Mouse (Mus musculus) hindbrain, postnatal 0 days (tissue): Measurements from ENCODE around the gene Ppm1f. TPM values are rescaled to one million over a fixed set of nuclear protein-coding genes. Genes with fewer than 3 reads are reported as not detected.
"Not testable (repeated sequence)": the region's sequence is repeated elsewhere in the genome, so short reads cannot be mapped to it uniquely, and the experiment has no call there.

Experiments used
- ATAC-seq: fragments of 200-750 bp; cut with Nextera tagmentation; 2 replicates; pipeline ENCODE4 v1.8.0; 2017; ENCODE audit warnings: mild to moderate bottlenecking, moderate TSS enrichment, moderate library complexity
- DNase-seq: peaks from one replicate; pipeline ENCODE4 v3.0.0-alpha.2; 2015; ENCODE audit warnings: low spot score
- H3K27ac ChIP-seq: fragments of 300-500 bp; sonication (generic); 2 replicates; pipeline ENCODE4 v1.5.1; 2014; ENCODE audit warnings: mild to moderate bottlenecking
- H3K27me3 ChIP-seq: fragments of 300-500 bp; sonication (generic); 2 replicates; pipeline ENCODE4 v1.6.1; 2014; ENCODE audit warnings: low read length, mixed read lengths; ENCODE audit not compliant: insufficient read depth
- H3K36me3 ChIP-seq: fragments of 300-500 bp; sonication (generic); 2 replicates; pipeline ENCODE4 v1.6.1; 2014; ENCODE audit warnings: low read length, mixed read lengths; ENCODE audit not compliant: insufficient read depth
- H3K4me1 ChIP-seq: fragments of 300-500 bp; sonication (generic); 2 replicates; pipeline ENCODE4 v1.6.1; 2014; ENCODE audit warnings: antibody characterized with exemption, low read length, mixed read lengths; ENCODE audit not compliant: insufficient read depth
- H3K4me2 ChIP-seq: fragments of 300-500 bp; sonication (generic); 2 replicates; pipeline ENCODE4 v1.6.1; 2014; ENCODE audit warnings: low read depth, mild to moderate bottlenecking, low read length, moderate library complexity, mixed read lengths
- H3K4me3 ChIP-seq: fragments of 300-500 bp; sonication (generic); 2 replicates; pipeline ENCODE4 v1.5.1; 2014; ENCODE audit warnings: low read length
- H3K9ac ChIP-seq: fragments of 300-500 bp; sonication (generic); replicated peaks from 2 replicates; pipeline ENCODE4 v1.6.1; 2014; ENCODE audit warnings: mild to moderate bottlenecking, low read length, moderate library complexity, mixed read lengths
- H3K9me3 ChIP-seq: fragments of 300-500 bp; sonication (generic); 2 replicates; pipeline ENCODE4 v1.6.1; 2016; ENCODE audit warnings: low read length, mixed read lengths
- CTCF ChIP-seq: IDR thresholded peaks from 2 replicates; pipeline ENCODE4 v1.5.1; 2016; ENCODE audit warnings: antibody characterized with exemption, control low read depth, low read depth
- WGBS: fragments of 180-500 bp; shearing (Covaris S2); extraction: QIAGEN DNeasy Blood & Tissue Kit; methylation state at CpG from one replicate; pipeline ENCODE4 v1.1.7; 2014; 5-methylcytosine and 5-hydroxymethylcytosine counted together
- polyA plus RNA-seq: library from polyadenylated mRNA; unstranded; fragments of >200 nt; fragmentation: Nextera tagmentation; extraction: Ambion mirVana; gene quantifications from 2 replicates; pipeline ENCODE4 v1.2.1, GENCODE M21; 2015
- total RNA-seq: library from RNA; depleted of rRNA; stranded (reverse); fragments of >200 nt; gene quantifications from 2 replicates; pipeline ENCODE4 v1.2.3, GENCODE M21; 2014

Gene Ppm1f
- total and polyA plus RNA-seq, 2 experiments from 2014 or later = 12.6 to 37.9 TPM

- Histone ChIP-seq H3K36me3 (peaks cover 48% of the 10 kb centered on the region), H3K9ac (no peak overlapping the region), H3K4me3 (no peak overlapping the region), H3K27me3 (no peaks in the 10 kb centered on the region), H3K27ac (peak overlapping the region; percentile 65), H3K4me2 (no peak overlapping the region), H3K4me1 (no peaks in the 10 kb centered on the region), H3K9me3 (no peaks in the 10 kb centered on the region)
- ATAC-seq (peak; percentile 93), DNase-seq (peak; percentile 91)
- TF ChIP-seq CTCF = peak; percentile 96
- WGBS = 23% methylated on average over 13 of the region's 13 CpGs
These were observed 15.7 kb downstream of the Ppm1f start for GRCm38 (mm10) chr16:16911641-16912597.

- WGBS = 68% methylated on average over 1 of the region's 1 CpGs
- no peak for TF ChIP-seq CTCF
These were observed 17.2 kb downstream of the Ppm1f start for GRCm38 (mm10) chr16:16913440-16913839.

GRCm38 (mm10) chr16:16918441-16919117 lies 22.3 kb downstream of the Ppm1f start:
- DNase-seq = no peak

More at GRCm38 (mm10) chr16:16913440-16913839, 17.2 kb downstream of the Ppm1f start:
- Histone ChIP-seq H3K4me1 (no peaks in the 10 kb centered on the region), H3K9ac (no peak overlapping the region), H3K4me3 (no peak overlapping the region), H3K27ac (no peak overlapping the region), H3K36me3 (peaks cover 59% of the 10 kb centered on the region), H3K27me3 (no peaks in the 10 kb centered on the region), H3K4me2 (no peak overlapping the region), H3K9me3 (no peaks in the 10 kb centered on the region)
- no peak for ATAC-seq
- DNase-seq = no peak

GRCm38 (mm10) chr16:16921021-16921435 lies 24.8 kb downstream of the Ppm1f start:
- Histone ChIP-seq H3K36me3 (peaks cover 35% of the 10 kb centered on the region), H3K27ac (no peak overlapping the region), H3K9ac (no peak overlapping the region), H3K9me3 (no peaks in the 10 kb centered on the region), H3K4me2 (no peak overlapping the region), H3K4me1 (no peaks in the 10 kb centered on the region), H3K27me3 (no peaks in the 10 kb centered on the region), H3K4me3 (no peak overlapping the region)
- peak; percentile 54; the same call in 1 of the 2 replicates for ATAC-seq
- 64% methylated on average over 3 of the region's 3 CpGs for WGBS
- peak; percentile 58 for DNase-seq
- TF ChIP-seq CTCF = peak; percentile 68

More at GRCm38 (mm10) chr16:16918441-16919117, 22.3 kb downstream of the Ppm1f start:
- no peak for ATAC-seq
- no peak overlapping the region for H3K27ac ChIP-seq
- H3K4me1 ChIP-seq = no peaks in the 10 kb centered on the region
- H3K4me3 ChIP-seq = no peak overlapping the region
- no peak overlapping the region for H3K4me2 ChIP-seq
- H3K9ac ChIP-seq = no peak overlapping the region
- H3K27me3 ChIP-seq = no peaks in the 10 kb centered on the region
- H3K36me3 ChIP-seq = peaks cover 51% of the 10 kb centered on the region
- WGBS = 90% methylated on average over 7 of the region's 7 CpGs
- no peaks in the 10 kb centered on the region for H3K9me3 ChIP-seq
- no peak for TF ChIP-seq CTCF

- H3K36me3 ChIP-seq = peaks cover 19% of the 10 kb centered on the region
- WGBS = 95% methylated on average over 3 of the region's 3 CpGs
- H3K4me1 ChIP-seq = 0 out of 2 replicates have a peak, but pooled peaks cover 3% of the 10 kb centered on the region
- no peak for DNase-seq
- no peak overlapping the region for H3K9ac ChIP-seq
- no peaks in the 10 kb centered on the region for H3K9me3 ChIP-seq
- no peak overlapping the region for H3K27ac ChIP-seq
- no peak overlapping the region for H3K4me2 ChIP-seq
- TF ChIP-seq CTCF = no peak
- ATAC-seq = no peak
- no peak overlapping the region for H3K4me3 ChIP-seq
- H3K27me3 ChIP-seq = no peaks in the 10 kb centered on the region
These were observed 28.2 kb downstream of the Ppm1f start for GRCm38 (mm10) chr16:16924481-16924880.

- 39% methylated on average over 5 of the region's 5 CpGs for WGBS
- peaks cover 19% of the 10 kb centered on the region for H3K36me3 ChIP-seq
- no peak for TF ChIP-seq CTCF
- H3K9me3 ChIP-seq = no peaks in the 10 kb centered on the region
- H3K27ac ChIP-seq = no peak overlapping the region
- H3K4me1 ChIP-seq = 0 out of 2 replicates have a peak, but pooled peaks cover 3% of the 10 kb centered on the region
- H3K4me3 ChIP-seq = no peak overlapping the region
- no peak overlapping the region for H3K4me2 ChIP-seq
- H3K27me3 ChIP-seq = no peaks in the 10 kb centered on the region
- ATAC-seq = no peak
- no peak overlapping the region for H3K9ac ChIP-seq
- no peak for DNase-seq
These were observed 30.3 kb downstream of the Ppm1f start for GRCm38 (mm10) chr16:16926536-16926935.

- ATAC-seq (peak; percentile 10; the same call in 1 of the 2 replicates), DNase-seq (peak; percentile 59)
- not testable (repeated sequence) for H3K4me2 ChIP-seq, H3K9me3 ChIP-seq, H3K27me3 ChIP-seq, H3K4me3 ChIP-seq, H3K9ac ChIP-seq, H3K27ac ChIP-seq, H3K4me1 ChIP-seq, H3K36me3 ChIP-seq
- 75% methylated on average over 3 of the region's 3 CpGs for WGBS
These were observed 32.6 kb downstream of the Ppm1f start for GRCm38 (mm10) chr16:16928908-16929307.
